Mouse (Mus musculus): ENCODE measurements around the gene Tfpt. TPM values are rescaled to one million over a fixed set of nuclear protein-coding genes. Genes with fewer than 3 reads are reported as not detected.
A peak's percentile ranks its signal among the peaks of the same experiment; 100 is the strongest.
"Not testable (repeated sequence)": the region's sequence is repeated elsewhere in the genome, so short reads cannot be mapped to it uniquely, and the experiment has no call there.

Tfpt gene
- total RNA-seq, 2 experiments from 2014 or later, result 16.8 to 34.4 TPM

- no peak for ATAC-seq (replicated peaks; ENCODE audit: poor library complexity)
These were observed 51.5 kb downstream of the Tfpt start for GRCm38 (mm10) chr7:3578196-3578595.

- peak; percentile 21; the same call in 1 of the 2 replicates for ATAC-seq (replicated peaks; ENCODE audit: poor library complexity)
These were observed 53.2 kb downstream of the Tfpt start for GRCm38 (mm10) chr7:3576354-3577124.

- peak; percentile 78 for ATAC-seq (replicated peaks; ENCODE audit: poor library complexity)
These were observed 55.5 kb downstream of the Tfpt start for GRCm38 (mm10) chr7:3574216-3574615.

- peak; percentile 59 for ATAC-seq (replicated peaks; ENCODE audit: poor library complexity)
These were observed 57.9 kb downstream of the Tfpt start for GRCm38 (mm10) chr7:3571847-3572246.

- ATAC-seq (replicated peaks; ENCODE audit: poor library complexity), result not testable (repeated sequence)
These were observed 59.1 kb downstream of the Tfpt start for GRCm38 (mm10) chr7:3570580-3570979.

Other genes with a start within 250 kb of the Tfpt start
- gene Cacng8, start 239.2 kb downstream of the Tfpt start, total RNA-seq (2015), result not detected in 2 replicates
- gene Cacng8, start 239.2 kb downstream of the Tfpt start, total RNA-seq (2017), result not detected in 2 replicates
- gene Cacng6, start 205.7 kb downstream of the Tfpt start, total RNA-seq (2015), result not detected in 2 replicates
- gene Cacng6, start 205.7 kb downstream of the Tfpt start, total RNA-seq (2017), result not detected in 2 replicates
- gene Tarm1, start 127.3 kb downstream of the Tfpt start, total RNA-seq (2015), result 0.47 and 1.5 TPM in 2 replicates
- gene Tarm1, start 127.3 kb downstream of the Tfpt start, total RNA-seq (2017), result 0.12 and 0.91 TPM in 2 replicates
- 0.22 TPM in 1 of 2 replicates, not detected in the other for gene Oscar, start 13.8 kb downstream of the Tfpt start, total RNA-seq (2015)
- not detected in 2 replicates for gene Oscar, start 13.8 kb downstream of the Tfpt start, total RNA-seq (2017)
- gene Ndufa3, start 12.6 kb downstream of the Tfpt start, total RNA-seq (2015), result 273 and 300 TPM in 2 replicates
- 219 and 232 TPM in 2 replicates for gene Ndufa3, start 12.6 kb downstream of the Tfpt start, total RNA-seq (2017)
- 33.0 and 37.3 TPM in 2 replicates for gene Prpf31, start 56 bp upstream of the Tfpt start, total RNA-seq (2015)
- 113 and 130 TPM in 2 replicates for gene Prpf31, start 56 bp upstream of the Tfpt start, total RNA-seq (2017)
- gene Cnot3, start 15.3 kb upstream of the Tfpt start, total RNA-seq (2015), result 114 and 122 TPM in 2 replicates
- 20.0 and 25.3 TPM in 2 replicates for gene Cnot3, start 15.3 kb upstream of the Tfpt start, total RNA-seq (2017)
- 6.1 and 9.4 TPM in 2 replicates for gene Leng1, start 35.9 kb upstream of the Tfpt start, total RNA-seq (2015)
- 7.9 and 10.3 TPM in 2 replicates for gene Leng1, start 35.9 kb upstream of the Tfpt start, total RNA-seq (2017)
- gene Tmc4, start 47.6 kb upstream of the Tfpt start, total RNA-seq (2015), result 4.4 and 8.4 TPM in 2 replicates
- gene Tmc4, start 47.6 kb upstream of the Tfpt start, total RNA-seq (2017), result 2.9 and 3.2 TPM in 2 replicates
- gene Tsen34, start 62.9 kb upstream of the Tfpt start, total RNA-seq (2015), result 15.0 and 19.4 TPM in 2 replicates
- 17.7 and 21.0 TPM in 2 replicates for gene Tsen34, start 62.9 kb upstream of the Tfpt start, total RNA-seq (2017)
- 49.1 and 51.4 TPM in 2 replicates for gene Mboat7, start 63.6 kb upstream of the Tfpt start, total RNA-seq (2015)
- gene Mboat7, start 63.6 kb upstream of the Tfpt start, total RNA-seq (2017), result 19.0 and 27.6 TPM in 2 replicates
- gene Rps9, start 74.1 kb upstream of the Tfpt start, total RNA-seq (2015), result 1,732 and 1,826 TPM in 2 replicates
- gene Rps9, start 74.1 kb upstream of the Tfpt start, total RNA-seq (2017), result 1,590 and 1,738 TPM in 2 replicates
- gene Pirb, start 90.5 kb upstream of the Tfpt start, total RNA-seq (2015), result 8.1 and 8.9 TPM in 2 replicates
- 4.5 and 4.7 TPM in 2 replicates for gene Pirb, start 90.5 kb upstream of the Tfpt start, total RNA-seq (2017)
- gene Gm15448, start 195.8 kb upstream of the Tfpt start, total RNA-seq (2015), result 0.72 TPM in 1 of 2 replicates, not detected in the other
- gene Gm15448, start 195.8 kb upstream of the Tfpt start, total RNA-seq (2017), result not detected in 2 replicates
- gene Pira2, start 215.1 kb upstream of the Tfpt start, total RNA-seq (2015), result 1.5 and 2.7 TPM in 2 replicates
- 1.5 TPM in 2 replicates for gene Pira2, start 215.1 kb upstream of the Tfpt start, total RNA-seq (2017)

Measured in megakaryocyte progenitor cell, adult 5-6 weeks (primary cell).